Mouse (Mus musculus) liver, postnatal 0 days (tissue): ENCODE results near the gene Inha. TPM values are rescaled to one million over a fixed set of nuclear protein-coding genes. Genes with fewer than 3 reads are reported as not detected.
A peak's percentile ranks its signal among the peaks of the same experiment; 100 is the strongest.

Experiments used
- ATAC-seq: fragments of 200-750 bp; cut with Nextera tagmentation; 2 replicates; pipeline ENCODE4 v1.8.0; 2017; ENCODE audit warnings: mild to moderate bottlenecking, moderate library complexity
- DNase-seq: peaks from one replicate; pipeline ENCODE4 v3.0.0-alpha.2; 2016
- H3K27ac ChIP-seq: fragments of 300-500 bp; sonication (generic); 2 replicates; pipeline ENCODE4 v1.5.1; 2014; ENCODE audit warnings: antibody characterized with exemption, moderate library complexity, mild to moderate bottlenecking, low read depth
- H3K27me3 ChIP-seq: fragments of 300-500 bp; sonication (generic); 2 replicates; pipeline ENCODE4 v1.6.1; 2014; ENCODE audit warnings: low read length, control low read depth, mixed read lengths; ENCODE audit not compliant: insufficient read depth
- H3K36me3 ChIP-seq: fragments of 300-500 bp; sonication (generic); replicated peaks from 2 replicates; pipeline ENCODE4 v1.6.1; 2014; ENCODE audit warnings: mild to moderate bottlenecking, control low read depth, low read length, moderate library complexity, mixed read lengths; ENCODE audit not compliant: insufficient read depth
- H3K4me1 ChIP-seq: fragments of 300-500 bp; sonication (generic); 2 replicates; pipeline ENCODE4 v1.6.1; 2014; ENCODE audit warnings: antibody characterized with exemption, mild to moderate bottlenecking, control low read depth; ENCODE audit not compliant: insufficient read depth
- H3K4me2 ChIP-seq: fragments of 300-500 bp; sonication (generic); 2 replicates; pipeline ENCODE4 v1.6.1; 2014; ENCODE audit warnings: low read depth, mild to moderate bottlenecking, low read length, moderate library complexity, mixed read lengths
- H3K4me3 ChIP-seq: fragments of 300-500 bp; sonication (generic); 2 replicates; pipeline ENCODE4 v1.5.1; 2014; ENCODE audit warnings: low read depth, low read length
- H3K9ac ChIP-seq: fragments of 300-500 bp; sonication (generic); replicated peaks from 2 replicates; pipeline ENCODE4 v1.6.1; 2014; ENCODE audit warnings: mild to moderate bottlenecking, moderate library complexity
- H3K9me3 ChIP-seq: fragments of 300-500 bp; sonication (generic); 2 replicates; pipeline ENCODE4 v1.6.1; 2016; ENCODE audit warnings: mild to moderate bottlenecking, control low read depth, low read length, mixed read lengths
- CTCF ChIP-seq: sonication (generic); IDR thresholded peaks from 2 replicates; pipeline ENCODE4 v1.5.1; 2016; ENCODE audit warnings: antibody characterized with exemption, low read depth
- EP300 ChIP-seq: IDR thresholded peaks from 2 replicates; pipeline ENCODE4 v1.6.1; 2016; ENCODE audit warnings: antibody characterized with exemption, low read depth, mild to moderate bottlenecking
- WGBS: fragments of 180-500 bp; shearing (Covaris S2); extraction: QIAGEN DNeasy Blood & Tissue Kit; methylation state at CpG from one replicate; pipeline ENCODE4 v1.1.7; 2014; ENCODE audit not compliant: insufficient replicate concordance; 5-methylcytosine and 5-hydroxymethylcytosine counted together
- polyA plus RNA-seq: library from polyadenylated mRNA; unstranded; fragments of >200 nt; fragmentation: Nextera tagmentation; extraction: Ambion mirVana; gene quantifications from 2 replicates; pipeline ENCODE4 v1.2.1, GENCODE M21; 2015

Gene Inha
- polyA plus RNA-seq, 1 experiment from 2014 or later, result 0.33 TPM

DNA sequence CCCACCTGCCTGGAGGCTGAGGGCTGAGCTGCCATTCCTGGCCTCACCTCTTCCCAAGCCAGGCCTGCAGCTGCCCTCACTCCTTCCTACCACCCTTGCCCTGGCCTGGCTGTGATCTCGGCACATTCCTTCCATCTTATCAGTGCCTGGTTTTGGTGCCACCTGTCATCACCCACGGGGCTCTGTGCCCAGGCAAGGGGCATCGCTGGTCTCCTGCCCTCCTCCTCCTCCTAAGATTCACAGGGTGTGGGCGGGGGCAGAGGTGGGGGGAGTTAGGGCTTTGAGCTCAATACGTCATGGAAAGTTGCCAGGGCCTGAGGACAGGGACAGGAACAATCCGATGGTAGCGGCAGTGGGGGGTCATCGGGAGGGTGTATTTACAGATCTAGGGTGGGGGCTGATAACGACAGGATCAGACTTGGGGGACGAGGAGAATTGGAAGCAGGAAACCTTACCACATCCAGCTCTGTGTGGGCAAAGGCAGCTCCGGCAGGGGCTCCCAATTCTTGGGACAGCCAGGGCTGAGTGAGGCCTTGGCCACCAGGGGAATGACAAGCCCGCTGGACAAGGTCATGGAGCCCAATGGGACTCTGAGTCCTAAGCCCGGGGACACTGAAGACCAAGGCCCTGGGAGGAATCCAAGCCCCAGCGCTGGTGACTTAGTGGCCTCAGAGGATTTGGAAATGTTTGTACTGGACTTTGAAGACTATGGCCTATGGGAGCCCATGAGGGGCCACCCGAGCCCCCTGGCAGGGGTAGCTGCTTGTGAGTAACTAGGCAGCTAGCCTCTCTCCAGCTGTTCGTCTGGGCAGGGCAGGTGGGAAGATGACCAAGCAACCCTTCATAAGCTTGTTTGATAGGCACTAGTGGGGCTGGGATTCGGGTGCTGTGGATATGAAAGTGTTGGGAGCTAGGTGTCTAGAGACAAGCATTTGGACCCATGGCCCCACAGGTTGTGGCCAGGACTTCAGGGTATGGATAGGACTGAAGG lies 42.7 kb downstream of the Inha start:
- H3K27me3 ChIP-seq, result peaks cover 35% of the 10 kb centered on the region
- ATAC-seq, result no peak
- DNase-seq, result peak; percentile 12
- no peak overlapping the region for H3K9ac ChIP-seq
- no peaks in the 10 kb centered on the region for H3K36me3 ChIP-seq
- H3K4me2 ChIP-seq, result no peak overlapping the region
- peaks cover 3% of the 10 kb centered on the region for H3K4me1 ChIP-seq
- no peak overlapping the region for H3K4me3 ChIP-seq
- WGBS, result 67% methylated on average over 17 of the region's 17 CpGs
- H3K9me3 ChIP-seq, result no peaks in the 10 kb centered on the region
- no peak for TF ChIP-seq EP300
- TF ChIP-seq CTCF, result no peak
- H3K27ac ChIP-seq, result no peak overlapping the region

DNA sequence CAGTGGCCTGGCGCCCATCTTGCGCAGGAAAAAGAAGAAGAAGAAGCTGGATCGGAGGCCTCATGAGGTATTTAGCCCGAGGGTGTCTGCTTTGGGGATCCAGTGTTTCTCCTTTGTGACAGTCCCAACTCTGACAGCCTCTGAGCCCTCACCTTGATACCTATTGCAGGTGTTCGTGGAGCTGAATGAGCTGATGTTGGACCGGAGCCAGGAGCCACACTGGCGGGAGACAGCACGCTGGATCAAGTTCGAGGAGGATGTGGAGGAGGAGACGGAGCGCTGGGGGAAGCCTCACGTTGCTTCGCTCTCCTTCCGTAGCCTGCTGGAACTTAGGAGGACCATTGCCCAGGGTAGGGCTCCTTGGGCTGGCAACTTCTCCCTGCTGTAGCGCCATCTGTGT lies 43.7 kb downstream of the Inha start:
- Histone ChIP-seq H3K27ac (no peak overlapping the region), H3K4me3 (no peak overlapping the region), H3K36me3 (no peaks in the 10 kb centered on the region), H3K4me2 (no peak overlapping the region), H3K9me3 (no peaks in the 10 kb centered on the region), H3K9ac (no peak overlapping the region), H3K27me3 (peaks cover 28% of the 10 kb centered on the region), H3K4me1 (peaks cover 3% of the 10 kb centered on the region)
- DNase-seq, result no peak
- WGBS, result 79% methylated on average over 15 of the region's 15 CpGs
- TF ChIP-seq EP300, result no peak
- no peak for TF ChIP-seq CTCF
- ATAC-seq, result no peak

DNA sequence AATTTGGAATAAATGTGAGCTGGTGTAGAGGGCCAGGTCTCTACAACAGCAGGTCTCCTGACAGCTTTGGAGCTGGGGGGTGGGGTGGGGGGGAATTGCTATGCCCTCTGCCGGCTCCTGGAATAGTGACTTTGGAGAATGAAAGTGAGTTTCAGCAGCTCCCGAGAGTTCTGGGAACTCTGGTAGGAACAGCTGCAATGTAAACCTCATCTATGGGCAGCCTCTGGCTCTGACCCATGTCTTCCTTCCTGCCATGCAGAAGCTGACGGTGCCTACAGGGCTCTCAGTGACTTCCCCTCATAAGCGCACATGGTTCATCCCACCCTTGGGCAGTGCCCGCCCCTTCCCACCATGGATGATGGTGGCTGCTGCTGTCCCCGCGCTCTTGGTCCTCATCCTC lies 48.8 kb downstream of the Inha start:
- DNase-seq (no peak), ATAC-seq (no peak)
- Histone ChIP-seq H3K4me1 (0 out of 2 replicates have a peak, but pooled peaks cover 3% of the 10 kb centered on the region), H3K9ac (no peak overlapping the region), H3K4me2 (no peak overlapping the region), H3K9me3 (no peaks in the 10 kb centered on the region), H3K4me3 (no peak overlapping the region), H3K27ac (no peak overlapping the region), H3K36me3 (no peaks in the 10 kb centered on the region), H3K27me3 (0 out of 2 replicates have a peak, but pooled peaks cover 2% of the 10 kb centered on the region)
- TF ChIP-seq EP300, result no peak
- TF ChIP-seq CTCF, result no peak
- WGBS, result 65% methylated on average over 7 of the region's 7 CpGs

DNA sequence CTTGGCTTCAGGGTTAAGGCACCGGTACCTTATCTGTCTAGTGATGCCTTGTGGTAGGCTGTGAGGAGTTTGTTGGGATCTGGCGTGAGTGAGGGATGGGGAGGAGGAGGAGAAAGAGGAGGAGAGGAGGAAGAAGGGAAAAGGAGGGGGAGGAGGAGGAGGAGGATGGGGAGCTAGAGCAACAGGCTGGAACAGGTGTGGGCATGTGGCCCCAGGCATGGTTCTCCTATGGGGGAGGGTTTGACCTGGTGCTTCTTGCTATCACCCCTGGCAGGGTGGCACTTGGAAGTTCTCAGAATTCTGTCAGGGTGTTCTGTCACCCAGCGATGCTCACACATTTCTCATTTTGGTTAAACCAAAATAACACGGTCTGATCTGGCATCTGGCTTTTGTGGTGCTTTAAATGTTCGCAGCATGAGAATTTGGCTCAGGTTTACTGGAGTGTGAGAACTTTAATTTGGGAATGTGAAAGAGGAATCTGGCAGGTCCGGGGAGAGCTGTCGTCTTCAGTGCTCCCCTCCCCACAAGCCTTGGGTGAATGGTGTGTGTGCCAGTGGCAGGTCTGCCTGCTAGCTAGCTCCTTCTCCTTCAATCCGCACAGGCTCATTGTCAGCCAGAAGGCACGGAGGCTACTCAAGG lies 49.4 kb downstream of the Inha start:
- no peak for ATAC-seq
- H3K4me1 ChIP-seq, result 0 out of 2 replicates have a peak, but pooled peaks cover 3% of the 10 kb centered on the region
- H3K9ac ChIP-seq, result no peak overlapping the region
- H3K4me2 ChIP-seq, result no peak overlapping the region
- H3K9me3 ChIP-seq, result no peaks in the 10 kb centered on the region
- no peak overlapping the region for H3K27ac ChIP-seq
- H3K27me3 ChIP-seq, result no peaks in the 10 kb centered on the region
- no peak for DNase-seq
- WGBS, result 84% methylated on average over 9 of the region's 9 CpGs
- no peak overlapping the region for H3K4me3 ChIP-seq
- H3K36me3 ChIP-seq, result no peaks in the 10 kb centered on the region
- TF ChIP-seq CTCF (no peak), EP300 (no peak)

DNA sequence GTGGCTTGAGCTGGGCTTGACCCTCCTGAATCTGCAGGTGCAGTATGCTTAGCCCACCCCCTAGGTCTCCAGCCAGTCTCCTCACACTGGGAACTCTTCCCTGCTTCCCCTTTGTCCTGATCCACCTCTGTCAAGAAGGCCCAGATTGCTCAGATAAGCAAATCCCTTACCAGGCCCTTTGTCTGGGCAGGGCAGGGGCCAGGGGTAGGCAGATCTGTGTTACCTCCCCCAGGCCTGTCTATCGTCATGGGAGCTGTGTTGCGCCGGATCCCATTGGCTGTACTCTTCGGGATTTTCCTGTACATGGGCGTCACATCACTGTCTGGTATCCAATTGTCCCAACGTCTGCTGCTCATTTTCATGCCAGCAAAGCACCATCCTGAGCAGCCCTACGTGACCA lies 50.2 kb downstream of the Inha start:
- ATAC-seq (no peak), DNase-seq (no peak)
- Histone ChIP-seq H3K27me3 (no peaks in the 10 kb centered on the region), H3K4me2 (no peak overlapping the region), H3K4me3 (no peak overlapping the region), H3K9ac (no peak overlapping the region), H3K27ac (no peak overlapping the region), H3K36me3 (no peaks in the 10 kb centered on the region), H3K9me3 (no peaks in the 10 kb centered on the region), H3K4me1 (0 out of 2 replicates have a peak, but pooled peaks cover 3% of the 10 kb centered on the region)
- WGBS, result 86% methylated on average over 7 of the region's 7 CpGs
- no peak for TF ChIP-seq CTCF
- no peak for TF ChIP-seq EP300
